Mouse (Mus musculus): Measurements from ENCODE around the gene Cdkl1.

DNA sequence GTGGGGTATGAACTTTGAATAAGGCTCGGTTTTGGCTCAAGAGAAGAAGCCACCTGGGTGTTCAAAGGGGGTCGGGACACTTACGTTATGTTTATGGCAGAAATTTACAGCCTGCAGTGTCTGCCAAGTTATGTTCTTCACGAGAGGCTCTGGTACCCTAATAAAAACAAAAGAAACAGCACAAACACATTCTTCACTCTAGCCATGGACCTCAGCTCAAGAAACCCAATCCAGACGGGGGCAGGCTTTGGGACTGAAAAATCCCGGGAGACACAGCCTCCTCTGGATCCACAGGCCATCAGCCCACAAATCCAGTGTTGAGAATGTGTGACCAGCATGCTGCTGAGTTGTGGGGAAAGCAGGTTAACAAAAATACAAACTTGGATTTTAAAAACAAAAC lies 31.1 kb downstream of the Cdkl1 start:
- TF ChIP-seq CTCF (conservative IDR thresholded peaks at IDR 0.05 in 1 of 2, IDR thresholded peaks at IDR 0.05 in 1 of 2; ENCODE audit: low read depth in 2 of 2, low read length in 2 of 2) (no peak), PAX5 (IDR thresholded peaks at IDR 0.05; ENCODE audit: low read length) (no peak), USF2 (conservative IDR thresholded peaks at IDR 0.05; ENCODE audit: low read depth, low read length) (no peak), USF1 (IDR thresholded peaks at IDR 0.05; ENCODE audit: low read depth, low read length) (no peak), EP300 (IDR thresholded peaks at IDR 0.05; ENCODE audit: low read length) (no peak), ZNF384 (IDR thresholded peaks at IDR 0.05; ENCODE audit: low read depth, low read length) (no peak), UBTF (IDR thresholded peaks at IDR 0.05; ENCODE audit: low read depth, low read length) (no peak), JUND (conservative IDR thresholded peaks at IDR 0.05; ENCODE audit: low read depth, low read length) (no peak), MAFK (IDR thresholded peaks at IDR 0.05; ENCODE audit: insufficient replicate concordance, low read length) (no peak)
